Mouse (Mus musculus): ENCODE measurements around the gene Abcf2. TPM values are rescaled to one million over a fixed set of nuclear protein-coding genes. Genes with fewer than 3 reads are reported as not detected.

The Abcf2 gene
- total RNA-seq (2021) = 10 to 100 TPM; 85.2 to 90.3 TPM

GRCm38 (mm10) chr5:24577183-24577929 lies at the start of gene Abcf2:
Abcf2 (minus strand) TSS chr5:24577467.
- intact Hi-C loops (cut with DNase I) = no loop called here
- peak; percentile 100 for DNase-seq (ENCODE audit: low spot score in 2 of 2)

GRCm38 (mm10) chr5:24624822-24625120 lies 47.5 kb upstream of the Abcf2 start:
- intact Hi-C loops (cut with DNase I) = loop anchor here (2.0 kb wide), 1 partner anchor 22 kb away; no protein-coding TSS in a partner anchor
- DNase-seq (ENCODE audit: low spot score in 2 of 2) = no peak

GRCm38 (mm10) chr5:24623986-24624821 lies 46.9 kb upstream of the Abcf2 start, which contains the start of gene Smarcd3:
Smarcd3 (minus strand) TSS chr5:24624411.
- peak; percentile 81 to 86 for DNase-seq (ENCODE audit: low spot score in 2 of 2)
- intact Hi-C loops (cut with DNase I) = loop anchor here (2.0 kb wide), 1 partner anchor 21 kb away; no protein-coding TSS in a partner anchor

GRCm38 (mm10) chr5:24623041-24623985 lies 46.0 kb upstream of the Abcf2 start:
- intact Hi-C loops (cut with DNase I) = no loop called here
- peak in 1 of 2 experiments; percentile 36 for DNase-seq (ENCODE audit: low spot score in 2 of 2)

- DNase-seq (ENCODE audit: low spot score in 2 of 2) = no peak
- intact Hi-C loops (cut with DNase I) = no loop called here
Observed at GRCm38 (mm10) chr5:24622386-24623040, 45.2 kb upstream of the Abcf2 start.

GRCm38 (mm10) chr5:24620626-24621025 lies 43.4 kb upstream of the Abcf2 start:
- intact Hi-C loops (cut with DNase I) = no loop called here
- no peak for DNase-seq (ENCODE audit: low spot score in 2 of 2)

GRCm38 (mm10) chr5:24620116-24620515 lies 42.8 kb upstream of the Abcf2 start:
- DNase-seq (ENCODE audit: low spot score in 2 of 2) = no peak

GRCm38 (mm10) chr5:24618921-24619320 lies 41.7 kb upstream of the Abcf2 start:
- intact Hi-C loops (cut with DNase I) = no loop called here
- DNase-seq (ENCODE audit: low spot score in 2 of 2) = no peak

More at GRCm38 (mm10) chr5:24620116-24620515, 42.8 kb upstream of the Abcf2 start:
- intact Hi-C loops (cut with DNase I) = no loop called here

GRCm38 (mm10) chr5:24615097-24615496 lies 37.8 kb upstream of the Abcf2 start:
- intact Hi-C loops (cut with DNase I) = no loop called here

GRCm38 (mm10) chr5:24612302-24612649 lies 35.0 kb upstream of the Abcf2 start:
- intact Hi-C loops (cut with DNase I) = no loop called here
- no peak for DNase-seq (ENCODE audit: low spot score in 2 of 2)

More at GRCm38 (mm10) chr5:24615097-24615496, 37.8 kb upstream of the Abcf2 start:
- DNase-seq (ENCODE audit: low spot score in 2 of 2) = no peak

GRCm38 (mm10) chr5:24611366-24612301 lies 34.4 kb upstream of the Abcf2 start:
- intact Hi-C loops (cut with DNase I) = no loop called here
- DNase-seq (ENCODE audit: low spot score in 2 of 2) = no peak

GRCm38 (mm10) chr5:24609388-24609787 lies 32.1 kb upstream of the Abcf2 start:
- intact Hi-C loops (cut with DNase I) = no loop called here
- no peak for DNase-seq (ENCODE audit: low spot score in 2 of 2)

GRCm38 (mm10) chr5:24605980-24606665 lies 28.9 kb upstream of the Abcf2 start:
- intact Hi-C loops (cut with DNase I) = no loop called here
- DNase-seq (ENCODE audit: low spot score in 2 of 2) = no peak

GRCm38 (mm10) chr5:24605321-24605979 lies 28.2 kb upstream of the Abcf2 start:
- intact Hi-C loops (cut with DNase I) = no loop called here
- no peak for DNase-seq (ENCODE audit: low spot score in 2 of 2)

GRCm38 (mm10) chr5:24604656-24605100 lies 27.4 kb upstream of the Abcf2 start:
- intact Hi-C loops (cut with DNase I) = no loop called here
- DNase-seq (ENCODE audit: low spot score in 2 of 2) = peak; percentile 81 to 83

- no peak for DNase-seq (ENCODE audit: low spot score in 2 of 2)
- intact Hi-C loops (cut with DNase I) = no loop called here
Observed at GRCm38 (mm10) chr5:24604080-24604655, 26.9 kb upstream of the Abcf2 start.
